21 mouse cellular contexts compared by ENCODE assay signal in the genomic region with DNA sequence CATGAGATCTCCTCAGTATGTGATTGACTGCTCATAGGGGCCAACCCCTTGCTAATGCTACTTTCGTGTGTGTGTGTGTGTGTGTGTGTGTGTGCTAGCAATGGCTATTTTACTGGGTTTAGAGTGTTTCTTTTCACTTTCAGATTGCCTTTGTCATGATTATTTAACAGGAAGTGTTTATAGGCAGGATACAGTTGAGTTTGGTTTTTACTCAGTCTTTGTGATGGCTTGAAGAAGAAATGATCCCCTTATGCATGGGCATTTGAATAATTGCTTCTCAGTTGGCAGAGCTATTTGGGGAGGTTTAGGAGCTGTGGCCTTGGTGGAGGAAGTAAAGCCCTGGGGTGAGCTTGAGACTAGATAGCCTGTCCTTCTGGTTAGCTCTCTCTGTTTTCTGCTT.
"Had no signal": no experiment of that assay in that cellular context is flagged by ENCODE, and none has a peak within 500 bp of the region (broad histone marks: within the 10 kb centered on the region; RNA-seq: fewer than 3 reads in every experiment).

No protein-coding gene starts in this region.

- H3K4me3 ChIP-seq: layer of hippocampus, adult 2 months; left cerebral cortex, adult 2 months; limb, embryonic 12.5 days; limb, embryonic 15.5 days; liver, embryonic 13.5 days; midbrain, embryonic 12.5 days; midbrain, embryonic 15.5 days; myocyte; neural tube, embryonic 13.5 days had no signal

- ATAC-seq: midbrain, embryonic 15.5 days had no signal

- DNase-seq: kidney, adult 18-20 months; kidney, adult 9 months; kidney, postnatal 25 days; layer of hippocampus, postnatal 36 days; left cerebral cortex, postnatal 4 days; liver, embryonic 13.5 days; lung, adult 2 months; lung, postnatal 14 days; lung, postnatal 4 days; retina, postnatal 1 day; thymus, adult 18-20 months; thymus, postnatal 4 days had no signal

- H3K4me1 ChIP-seq: limb, embryonic 12.5 days; limb, embryonic 15.5 days; liver, embryonic 13.5 days; midbrain, embryonic 12.5 days; midbrain, embryonic 15.5 days; neural tube, embryonic 13.5 days had no signal

- H3K27ac ChIP-seq: kidney, postnatal 0 days; layer of hippocampus, adult 2 months; left cerebral cortex, adult 2 months; limb, embryonic 12.5 days; limb, embryonic 15.5 days; liver, embryonic 13.5 days; midbrain, embryonic 12.5 days; midbrain, embryonic 15.5 days; neural tube, embryonic 13.5 days had no signal

- H3K27me3 ChIP-seq: limb, embryonic 12.5 days; limb, embryonic 15.5 days; liver, embryonic 13.5 days; midbrain, embryonic 12.5 days; midbrain, embryonic 15.5 days; neural tube, embryonic 13.5 days had no signal

- H3K36me3 ChIP-seq: limb, embryonic 12.5 days; limb, embryonic 15.5 days; liver, embryonic 13.5 days; midbrain, embryonic 12.5 days; midbrain, embryonic 15.5 days; neural tube, embryonic 13.5 days had no signal

- H3K9ac ChIP-seq: limb, embryonic 12.5 days; limb, embryonic 15.5 days; liver, embryonic 13.5 days; midbrain, embryonic 12.5 days; midbrain, embryonic 15.5 days; neural tube, embryonic 13.5 days had no signal

- H3K4me2 ChIP-seq: limb, embryonic 12.5 days; limb, embryonic 15.5 days; liver, embryonic 13.5 days; midbrain, embryonic 12.5 days; midbrain, embryonic 15.5 days; neural tube, embryonic 13.5 days had no signal

- H3K9me3 ChIP-seq: limb, embryonic 12.5 days; limb, embryonic 15.5 days; liver, embryonic 13.5 days; midbrain, embryonic 12.5 days; midbrain, embryonic 15.5 days had no signal
